Mouse (Mus musculus): ENCODE data around the gene Ptpn3. TPM values are rescaled to one million over a fixed set of nuclear protein-coding genes. Genes with fewer than 3 reads are reported as not detected.

Ptpn3 gene
- polyA plus RNA-seq, 1 experiment from 2014 or later = 1.5 TPM

DNA sequence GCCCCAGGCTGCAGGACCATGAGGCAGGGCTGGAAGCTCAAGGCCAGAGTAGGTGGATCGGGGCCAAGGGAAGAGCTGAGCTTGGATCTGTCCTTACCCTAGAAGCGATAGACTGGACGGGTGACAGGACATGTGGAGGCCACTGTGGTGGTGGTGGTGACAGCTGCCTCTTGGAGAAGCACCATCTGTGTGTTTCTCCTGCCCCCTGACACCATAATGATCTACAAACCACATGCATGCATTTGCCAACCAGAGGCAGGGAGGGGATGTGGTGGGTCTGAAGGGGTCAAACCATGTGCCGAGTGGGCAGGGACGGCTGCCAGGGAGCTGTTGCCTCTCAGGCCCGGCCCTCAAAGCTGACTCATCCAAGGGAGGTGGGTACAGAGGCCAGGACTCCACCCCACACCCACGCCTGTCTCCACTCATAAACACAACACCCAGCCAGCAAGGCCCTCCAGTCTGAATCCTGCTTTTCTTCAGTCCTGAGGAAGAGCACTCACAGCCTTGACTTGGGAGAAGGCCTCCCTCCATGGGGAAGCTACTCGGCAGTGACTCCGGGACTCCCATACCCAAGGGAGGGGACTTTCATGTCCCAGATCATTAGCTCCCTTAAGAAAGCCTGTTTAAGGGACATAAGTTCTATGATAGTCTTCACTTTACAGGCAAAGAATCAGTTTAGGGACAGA, 6.5 kb downstream of the Ptpn3 start:
- H3K4me2 ChIP-seq = no peak overlapping the region
- H3K27me3 ChIP-seq = no peaks in the 10 kb centered on the region
- H3K9ac ChIP-seq = no peak overlapping the region
- ATAC-seq (replicated peaks; ENCODE audit: insufficient number of reproducible peaks, insufficient read depth, low FRiP score, low read depth) = peak; percentile 64; the same call in 1 of the 2 replicates
- H3K4me3 ChIP-seq = no peak overlapping the region
- no peaks in the 10 kb centered on the region for H3K9me3 ChIP-seq (replicated peaks)
- WGBS = 30% methylated on average over 9 of the region's 9 CpGs
- peaks cover 40% of the 10 kb centered on the region for H3K4me1 ChIP-seq (replicated peaks)
- H3K36me3 ChIP-seq = no peaks in the 10 kb centered on the region
- H3K27ac ChIP-seq = peak overlapping the region; percentile 5; the same call in 1 of the 2 replicates

DNA sequence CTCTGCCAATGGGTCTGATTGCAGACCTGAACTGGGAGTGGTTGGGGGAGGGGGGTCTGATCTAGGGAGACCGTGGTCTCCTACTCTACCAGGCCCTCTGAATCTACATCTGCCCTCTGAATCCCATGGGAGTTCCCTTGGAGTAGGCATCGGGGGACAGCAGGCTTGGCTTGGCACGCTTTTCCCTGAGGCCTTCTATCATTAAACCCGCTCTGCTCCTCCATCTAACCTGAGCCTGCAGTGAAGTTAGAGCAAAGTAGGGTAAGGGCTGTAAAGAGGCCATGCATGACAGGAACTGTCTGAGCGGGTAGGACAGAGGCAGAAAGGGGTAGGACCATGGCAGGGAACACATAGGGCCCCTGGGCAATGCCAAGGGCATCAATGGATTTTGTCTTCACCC, 9.0 kb downstream of the Ptpn3 start:
- Histone ChIP-seq H3K9ac (no peak overlapping the region), H3K27ac (no peak overlapping the region), H3K4me3 (no peak overlapping the region), H3K27me3 (no peaks in the 10 kb centered on the region), H3K9me3 (replicated peaks) (no peaks in the 10 kb centered on the region), H3K4me1 (replicated peaks) (peaks cover 26% of the 10 kb centered on the region), H3K4me2 (no peak overlapping the region), H3K36me3 (no peaks in the 10 kb centered on the region)
- no peak for ATAC-seq (replicated peaks; ENCODE audit: insufficient number of reproducible peaks, insufficient read depth, low FRiP score, low read depth)
- WGBS = 88% methylated on average over 5 of the region's 5 CpGs

DNA sequence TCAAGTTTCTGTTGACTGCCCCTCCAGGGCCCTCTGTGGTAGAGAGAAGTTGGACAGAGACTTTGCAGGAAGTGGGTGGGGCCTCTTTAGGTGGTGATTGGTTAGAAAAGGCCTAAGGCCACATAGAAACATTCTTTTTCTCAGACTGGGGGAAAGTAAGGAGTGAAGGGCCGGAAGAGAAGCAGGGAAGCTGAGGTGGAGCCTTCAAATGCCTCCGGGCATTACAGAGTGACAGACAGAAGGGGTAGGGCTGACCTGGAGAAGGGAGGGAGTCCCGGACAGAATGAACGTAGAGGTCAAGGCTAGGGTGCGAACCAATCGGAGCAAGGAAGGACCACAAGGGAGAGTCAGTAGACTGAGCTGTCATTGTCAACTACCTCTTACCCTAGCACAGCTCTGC, 11.6 kb downstream of the Ptpn3 start:
- H3K4me2 ChIP-seq = no peak overlapping the region
- WGBS = 85% methylated on average over 6 of the region's 6 CpGs
- no peaks in the 10 kb centered on the region for H3K9me3 ChIP-seq (replicated peaks)
- no peak overlapping the region for H3K9ac ChIP-seq
- ATAC-seq (replicated peaks; ENCODE audit: insufficient number of reproducible peaks, insufficient read depth, low FRiP score, low read depth) = no peak
- H3K4me1 ChIP-seq (replicated peaks) = peaks cover 19% of the 10 kb centered on the region
- H3K4me3 ChIP-seq = no peak overlapping the region
- H3K27ac ChIP-seq = no peak overlapping the region
- H3K27me3 ChIP-seq = no peaks in the 10 kb centered on the region
- no peaks in the 10 kb centered on the region for H3K36me3 ChIP-seq

DNA sequence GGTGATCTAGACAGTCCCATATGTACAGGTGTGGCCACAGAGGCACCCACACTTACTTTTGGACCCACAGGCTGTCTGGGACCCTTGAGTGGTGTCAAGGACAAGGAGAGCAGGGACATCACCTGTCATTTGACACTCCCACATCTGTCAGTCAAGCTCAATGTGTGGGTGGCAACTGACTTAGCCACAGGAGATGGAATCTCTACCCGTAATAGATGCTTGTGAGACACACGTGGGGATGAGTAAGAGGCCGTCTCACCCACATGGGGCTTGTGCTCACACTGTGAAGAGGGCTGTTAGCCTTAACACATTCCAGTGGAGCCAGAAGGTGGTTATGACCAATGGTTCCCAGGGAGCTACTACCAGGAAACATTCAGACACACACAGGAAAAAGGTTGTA, 13.8 kb downstream of the Ptpn3 start:
- Histone ChIP-seq H3K4me1 (replicated peaks) (peaks cover 9% of the 10 kb centered on the region), H3K4me3 (no peak overlapping the region), H3K36me3 (no peaks in the 10 kb centered on the region), H3K9ac (no peak overlapping the region), H3K27me3 (no peaks in the 10 kb centered on the region), H3K9me3 (replicated peaks) (no peaks in the 10 kb centered on the region), H3K27ac (no peak overlapping the region), H3K4me2 (no peak overlapping the region)
- ATAC-seq (replicated peaks; ENCODE audit: insufficient number of reproducible peaks, insufficient read depth, low FRiP score, low read depth) = no peak
- 84% methylated on average over 3 of the region's 3 CpGs for WGBS

DNA sequence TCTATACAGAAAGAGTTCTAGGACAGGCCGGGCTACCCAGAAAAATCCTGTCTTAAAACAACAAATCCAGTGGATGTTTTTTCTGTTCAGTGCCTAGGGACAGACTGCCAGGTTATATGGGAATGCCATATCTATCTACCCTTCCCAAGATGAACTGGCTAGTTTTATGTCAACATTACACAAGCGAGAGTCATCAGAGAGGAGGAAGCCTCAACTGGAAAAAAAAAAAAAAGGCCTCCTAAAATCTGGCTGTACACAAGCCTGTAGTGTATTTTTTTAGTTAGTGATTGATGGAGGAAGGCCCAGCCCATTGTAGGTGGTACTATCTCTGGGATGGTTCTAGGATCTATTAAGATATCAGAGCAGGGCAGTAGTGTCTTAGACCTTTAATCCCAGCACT, 16.4 kb downstream of the Ptpn3 start:
- no peaks in the 10 kb centered on the region for H3K27me3 ChIP-seq
- ATAC-seq (replicated peaks; ENCODE audit: insufficient number of reproducible peaks, insufficient read depth, low FRiP score, low read depth) = no peak
- H3K4me2 ChIP-seq = no peak overlapping the region
- H3K4me3 ChIP-seq = no peak overlapping the region
- H3K9me3 ChIP-seq (replicated peaks) = no peaks in the 10 kb centered on the region
- no peaks in the 10 kb centered on the region for H3K36me3 ChIP-seq
- WGBS = 82% methylated on average over 2 of the region's 2 CpGs
- 0 out of 2 replicates have a peak, but pooled peaks cover 4% of the 10 kb centered on the region for H3K4me1 ChIP-seq (replicated peaks)
- H3K27ac ChIP-seq = no peak overlapping the region
- H3K9ac ChIP-seq = no peak overlapping the region

DNA sequence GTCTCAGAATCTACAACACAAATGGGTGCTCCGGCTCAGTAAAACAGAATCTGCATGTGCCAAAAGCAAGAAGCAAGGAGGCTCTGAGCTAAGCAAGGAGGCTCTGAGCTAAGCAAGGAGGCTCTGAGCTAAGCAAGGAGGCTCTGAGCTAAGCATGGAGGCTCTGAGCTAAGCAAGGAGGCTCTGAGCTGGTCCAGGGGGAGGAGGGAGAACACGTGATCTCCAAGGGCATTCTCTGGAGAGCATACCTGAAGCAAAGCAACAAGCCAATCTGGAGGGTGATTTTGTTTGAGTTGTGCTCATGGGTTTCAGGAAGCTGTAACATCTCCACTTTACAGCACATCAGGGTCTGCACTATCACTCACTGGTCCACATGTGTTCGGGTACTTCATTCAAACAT, 18.4 kb downstream of the Ptpn3 start:
- WGBS = 81% methylated on average over 3 of the region's 3 CpGs
- Histone ChIP-seq H3K4me2 (no peak overlapping the region), H3K9ac (no peak overlapping the region), H3K9me3 (replicated peaks) (no peaks in the 10 kb centered on the region), H3K27ac (no peak overlapping the region), H3K36me3 (no peaks in the 10 kb centered on the region), H3K27me3 (no peaks in the 10 kb centered on the region), H3K4me1 (replicated peaks) (peaks cover 14% of the 10 kb centered on the region), H3K4me3 (no peak overlapping the region)
- no peak for ATAC-seq (replicated peaks; ENCODE audit: insufficient number of reproducible peaks, insufficient read depth, low FRiP score, low read depth)

DNA sequence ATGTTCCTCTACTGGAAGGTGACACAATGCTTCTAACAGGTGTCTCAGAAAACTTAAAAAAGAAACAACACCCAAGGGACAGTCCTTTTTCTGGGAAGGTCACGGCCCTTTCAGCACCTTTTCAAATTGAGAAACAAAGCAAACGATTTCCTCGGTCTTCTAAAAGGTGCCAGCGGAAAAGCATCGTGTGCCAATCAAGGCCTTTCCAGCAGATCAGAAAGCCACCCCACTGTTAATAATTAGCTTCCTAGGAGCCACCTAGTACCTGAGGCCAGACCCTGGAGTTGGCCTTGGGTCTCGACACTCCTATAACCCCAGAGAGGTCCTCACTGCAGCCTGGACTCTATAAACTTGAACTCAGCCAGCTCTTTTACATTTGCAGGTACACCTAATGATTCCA, 19.0 kb downstream of the Ptpn3 start:
- no peaks in the 10 kb centered on the region for H3K27me3 ChIP-seq

DNA sequence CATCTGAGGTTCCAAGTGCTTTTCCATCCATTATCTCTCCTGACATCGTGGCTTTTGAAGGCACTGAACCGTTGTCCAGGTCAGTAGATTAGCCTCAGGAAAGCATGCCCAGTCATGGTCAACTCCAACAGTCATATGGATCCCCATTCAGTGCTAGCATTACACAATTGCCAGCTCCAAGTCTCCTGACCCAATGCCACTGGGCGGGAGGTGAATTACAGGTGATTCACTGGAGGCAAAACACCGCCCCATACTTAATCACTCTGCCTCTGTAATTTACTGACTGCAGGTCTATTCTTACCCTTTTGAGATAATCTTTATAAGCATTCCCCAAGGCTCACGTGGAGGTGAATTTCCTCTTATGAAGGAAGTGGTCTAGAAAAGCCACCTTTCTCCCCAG, 19.5 kb downstream of the Ptpn3 start:
- no peaks in the 10 kb centered on the region for H3K27me3 ChIP-seq
- WGBS = 73% methylated on average over 5 of the region's 5 CpGs
- H3K4me3 ChIP-seq = no peak overlapping the region
- no peak overlapping the region for H3K4me2 ChIP-seq
- H3K4me1 ChIP-seq (replicated peaks) = peaks cover 14% of the 10 kb centered on the region
- no peak for ATAC-seq (replicated peaks; ENCODE audit: insufficient number of reproducible peaks, insufficient read depth, low FRiP score, low read depth)
- no peak overlapping the region for H3K27ac ChIP-seq
- H3K9ac ChIP-seq = no peak overlapping the region
- no peaks in the 10 kb centered on the region for H3K9me3 ChIP-seq (replicated peaks)
- no peaks in the 10 kb centered on the region for H3K36me3 ChIP-seq

More for the DNA sequence above, 19.0 kb downstream of the Ptpn3 start:
- H3K9me3 ChIP-seq (replicated peaks) = no peaks in the 10 kb centered on the region
- no peak overlapping the region for H3K4me3 ChIP-seq
- no peak overlapping the region for H3K27ac ChIP-seq
- H3K36me3 ChIP-seq = no peaks in the 10 kb centered on the region
- H3K9ac ChIP-seq = no peak overlapping the region
- 82% methylated on average over 6 of the region's 6 CpGs for WGBS
- ATAC-seq (replicated peaks; ENCODE audit: insufficient number of reproducible peaks, insufficient read depth, low FRiP score, low read depth) = no peak
- no peak overlapping the region for H3K4me2 ChIP-seq
- H3K4me1 ChIP-seq (replicated peaks) = peaks cover 14% of the 10 kb centered on the region

DNA sequence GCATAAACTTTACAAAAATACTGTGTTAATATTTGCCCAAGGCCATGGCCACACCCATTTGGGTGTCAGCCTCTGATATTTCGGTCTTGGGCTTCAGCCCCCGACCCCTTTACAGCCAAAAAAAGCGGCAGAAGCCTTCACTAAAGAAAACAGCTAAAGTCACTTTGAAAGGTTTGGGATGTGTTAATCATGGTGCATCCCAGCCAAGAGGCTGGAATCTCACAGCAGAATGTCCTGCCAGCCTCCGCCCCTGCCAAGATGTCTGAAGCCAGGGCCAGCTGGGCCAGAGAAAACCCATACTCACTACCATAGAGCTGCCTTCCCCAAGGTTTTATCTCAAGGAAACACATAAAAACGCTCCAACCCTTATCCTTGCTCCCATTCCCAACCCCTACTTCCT, 20.7 kb downstream of the Ptpn3 start:
- Histone ChIP-seq H3K4me1 (replicated peaks) (peaks cover 14% of the 10 kb centered on the region), H3K9ac (no peak overlapping the region), H3K27ac (no peak overlapping the region), H3K9me3 (replicated peaks) (no peaks in the 10 kb centered on the region), H3K27me3 (no peaks in the 10 kb centered on the region), H3K36me3 (no peaks in the 10 kb centered on the region), H3K4me3 (no peak overlapping the region), H3K4me2 (no peak overlapping the region)
- WGBS = 70% methylated on average over 5 of the region's 5 CpGs
- 0 out of 2 replicates have a peak, but pooled peaks have one; percentile 35 for ATAC-seq (replicated peaks; ENCODE audit: insufficient number of reproducible peaks, insufficient read depth, low FRiP score, low read depth)

DNA sequence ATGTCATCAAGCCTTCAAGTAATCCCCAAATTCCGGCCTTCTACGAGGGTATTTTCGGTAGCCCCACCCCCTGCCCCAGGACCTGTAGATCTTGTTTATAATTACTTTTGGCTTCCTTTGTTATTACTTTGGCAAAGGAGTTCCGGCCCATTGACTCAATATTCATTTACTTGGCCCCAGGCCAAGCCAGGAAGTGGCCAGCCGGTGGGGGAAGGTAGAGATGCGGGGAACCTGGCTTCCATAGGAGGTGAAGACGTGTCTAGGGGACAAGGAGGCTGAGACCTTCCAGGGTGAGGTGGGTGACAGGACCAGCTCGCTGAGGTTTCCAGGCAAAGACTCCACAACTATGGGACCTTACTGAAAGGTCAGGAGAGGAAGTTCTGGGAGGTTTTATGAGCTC, 22.4 kb downstream of the Ptpn3 start:
- Histone ChIP-seq H3K27me3 (no peaks in the 10 kb centered on the region), H3K4me3 (no peak overlapping the region), H3K36me3 (no peaks in the 10 kb centered on the region), H3K4me1 (replicated peaks) (peaks cover 18% of the 10 kb centered on the region), H3K9ac (no peak overlapping the region), H3K4me2 (no peak overlapping the region), H3K27ac (no peak overlapping the region), H3K9me3 (replicated peaks) (no peaks in the 10 kb centered on the region)
- WGBS = 33% methylated on average over 8 of the region's 8 CpGs
- ATAC-seq (replicated peaks; ENCODE audit: insufficient number of reproducible peaks, insufficient read depth, low FRiP score, low read depth) = no peak

DNA sequence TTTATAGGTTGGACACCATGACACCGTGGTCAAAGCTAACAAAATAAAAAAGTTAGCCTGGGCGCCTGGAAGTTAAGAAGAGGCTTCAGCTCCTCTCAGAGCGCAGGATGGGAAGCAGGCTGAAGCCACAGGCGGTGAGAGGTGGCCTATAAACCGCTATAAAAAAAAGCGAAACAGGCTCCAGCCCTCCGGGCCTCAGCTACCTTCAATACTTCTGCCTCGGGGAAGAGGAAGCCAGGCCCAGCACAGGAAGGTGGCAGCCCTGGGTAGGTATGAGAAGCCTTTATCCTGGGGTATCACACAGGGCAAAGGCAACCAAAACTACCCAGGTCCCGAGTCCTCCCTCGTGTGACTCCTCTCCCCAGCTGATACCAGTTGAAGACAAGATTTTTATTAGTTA, 22.8 kb downstream of the Ptpn3 start:
- Histone ChIP-seq H3K4me1 (replicated peaks) (peaks cover 18% of the 10 kb centered on the region), H3K9me3 (replicated peaks) (no peaks in the 10 kb centered on the region), H3K27me3 (no peaks in the 10 kb centered on the region), H3K27ac (no peak overlapping the region), H3K4me3 (no peak overlapping the region), H3K36me3 (no peaks in the 10 kb centered on the region), H3K9ac (no peak overlapping the region), H3K4me2 (0 out of 2 replicates have a peak overlapping the region, but pooled peaks have one; percentile 11)
- no peak for ATAC-seq (replicated peaks; ENCODE audit: insufficient number of reproducible peaks, insufficient read depth, low FRiP score, low read depth)
- WGBS = 45% methylated on average over 10 of the region's 10 CpGs

DNA sequence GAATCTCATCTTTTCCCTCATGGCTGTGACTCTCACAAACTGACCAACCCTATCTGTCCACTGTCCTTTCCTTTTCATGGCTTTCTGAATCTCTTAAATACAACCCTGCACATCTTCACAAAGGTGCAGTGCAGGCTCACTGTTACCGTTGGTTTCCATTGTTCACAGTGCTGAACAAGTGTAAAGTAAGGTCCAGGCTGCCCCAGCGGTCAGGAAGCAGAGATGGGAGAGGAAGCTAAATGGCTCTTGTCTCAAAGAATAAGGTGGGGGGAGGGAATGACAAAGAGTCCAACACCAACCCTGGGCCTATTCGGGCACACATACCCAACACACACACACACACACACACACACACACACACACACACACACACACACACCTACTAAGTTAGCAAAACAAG, 24.0 kb downstream of the Ptpn3 start:
- Histone ChIP-seq H3K27ac (no peak overlapping the region), H3K4me1 (replicated peaks) (peaks cover 20% of the 10 kb centered on the region), H3K9me3 (replicated peaks) (no peaks in the 10 kb centered on the region), H3K36me3 (no peaks in the 10 kb centered on the region), H3K9ac (no peak overlapping the region), H3K4me2 (no peak overlapping the region), H3K4me3 (no peak overlapping the region), H3K27me3 (no peaks in the 10 kb centered on the region)
- 72% methylated on average over 3 of the region's 3 CpGs for WGBS
- ATAC-seq (replicated peaks; ENCODE audit: insufficient number of reproducible peaks, insufficient read depth, low FRiP score, low read depth) = no peak
